Mouse (Mus musculus) liver, adult 2 months (tissue): ENCODE measurements at regions not wholly inside any gene's neighbourhood (a gene's known extent, or its start where the extent isn't known, plus 50 kb on each side); places are given as distances from the start of the nearest gene placed in this dataset.

Experiments
- DNase-seq: peaks from one replicate; pipeline ENCODE4 v3.0.0-alpha.2; 2011; ENCODE audit warnings: low read depth, low spot score; ENCODE audit errors: extremely low read depth
- H3K27ac ChIP-seq: fragments of 200-500 bp; replicated peaks from 2 replicates; pipeline ENCODE4 v1.5.1; 2012; ENCODE audit warnings: low read depth, mild to moderate bottlenecking, control low read depth, inconsistent platforms, low read length; ENCODE audit not compliant: insufficient read depth
- H3K27me3 ChIP-seq: fragments of 200-500 bp; 2 replicates; pipeline ENCODE4 v1.6.1; 2012; ENCODE audit warnings: mild to moderate bottlenecking, moderate library complexity, low read length, inconsistent platforms; ENCODE audit not compliant: control insufficient read depth, insufficient read depth
- H3K36me3 ChIP-seq: fragments of 200-500 bp; 2 replicates; pipeline ENCODE4 v1.6.1; 2012; ENCODE audit warnings: low read length, inconsistent platforms; ENCODE audit not compliant: control insufficient read depth, insufficient read depth
- H3K4me1 ChIP-seq: fragments of 200-500 bp; 2 replicates; pipeline ENCODE4 v1.6.1; 2011; ENCODE audit warnings: low read length; ENCODE audit not compliant: control insufficient read depth, insufficient read depth
- H3K4me3 ChIP-seq: fragments of 200-500 bp; 2 replicates; pipeline ENCODE4 v1.5.1; 2011; ENCODE audit warnings: low read depth, mild to moderate bottlenecking, control low read depth, low read length, moderate library complexity; ENCODE audit not compliant: insufficient read depth
- H3K79me2 ChIP-seq: fragments of 200-500 bp; 2 replicates; pipeline ENCODE4 v1.6.1; 2012; ENCODE audit warnings: inconsistent platforms, mild to moderate bottlenecking, low read length, moderate library complexity; ENCODE audit not compliant: control insufficient read depth, insufficient read depth
- H3K9ac ChIP-seq: fragments of 200-500 bp; 2 replicates; pipeline ENCODE4 v1.6.1; 2012; ENCODE audit warnings: low read depth, mild to moderate bottlenecking, control low read depth, inconsistent platforms, low read length
- CTCF ChIP-seq: fragments of 200-500 bp; IDR thresholded peaks from 2 replicates; pipeline ENCODE4 v1.5.1; 2011; ENCODE audit warnings: low read depth, low read length, control low read depth
- POLR2A ChIP-seq: fragments of 200-500 bp; IDR thresholded peaks from 2 replicates; pipeline ENCODE4 v1.6.1; 2011; ENCODE audit warnings: low read length, control low read depth; ENCODE audit not compliant: insufficient read depth; ENCODE audit errors: extremely low read depth
- WGBS: fragments of 180-500 bp; shearing (Covaris S2); methylation state at CpG from one replicate; pipeline ENCODE4 v1.1.7; 2018; 5-methylcytosine and 5-hydroxymethylcytosine counted together

DNA sequence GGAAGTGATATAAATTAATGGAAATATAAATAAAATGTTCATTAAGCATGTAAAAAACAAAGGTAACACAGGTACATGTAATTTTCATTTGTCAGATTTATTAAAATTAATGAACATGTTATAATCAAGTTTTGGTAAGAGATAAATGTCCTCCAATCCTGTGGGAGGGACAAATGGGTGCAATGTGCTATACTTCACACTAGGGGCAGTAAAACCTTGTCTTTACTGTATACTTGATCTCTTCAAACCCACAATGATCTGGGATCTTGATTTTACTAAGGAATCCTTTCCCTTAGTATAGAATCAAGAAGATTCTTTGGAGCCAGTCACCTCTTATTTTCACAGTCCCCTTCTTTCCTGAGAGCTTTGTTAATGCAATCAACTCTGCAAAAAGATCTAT, 451.1 kb upstream of the Fam98a start:
- Histone ChIP-seq H3K27me3 (no peaks in the 10 kb centered on the region), H3K36me3 (no peaks in the 10 kb centered on the region), H3K4me3 (no peak overlapping the region), H3K79me2 (no peaks in the 10 kb centered on the region), H3K9ac (no peak overlapping the region), H3K4me1 (no peaks in the 10 kb centered on the region), H3K27ac (no peak overlapping the region)
- no peak for TF ChIP-seq POLR2A
- TF ChIP-seq CTCF, result 0 out of 2 replicates have a peak, but pooled peaks have one; percentile 4
- peak; percentile 2 for DNase-seq

DNA sequence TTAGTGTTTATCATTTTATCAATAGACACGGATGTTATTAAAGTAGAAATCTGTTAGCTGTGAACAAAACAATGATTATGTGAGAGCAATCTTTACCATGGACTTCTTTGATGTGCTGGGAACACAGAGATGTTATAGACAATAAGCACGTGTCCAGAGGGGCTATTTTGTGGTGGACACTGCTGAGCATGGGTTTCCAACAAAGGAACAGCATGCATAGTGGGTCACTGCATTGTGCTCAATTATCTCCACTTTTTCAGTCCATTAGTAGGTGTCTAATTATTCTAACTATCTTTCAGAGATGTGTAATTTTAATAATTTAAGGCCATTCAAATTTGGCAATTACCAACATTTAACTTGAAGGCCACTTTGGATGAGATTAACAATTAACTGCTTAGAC, 409.6 kb upstream of the Fam98a start:
- no peak for DNase-seq
- no peaks in the 10 kb centered on the region for H3K27me3 ChIP-seq
- no peak overlapping the region for H3K9ac ChIP-seq
- TF ChIP-seq CTCF (no peak), POLR2A (no peak)
- no peaks in the 10 kb centered on the region for H3K79me2 ChIP-seq
- WGBS, result 61% methylated on average over 2 of the region's 2 CpGs
- no peak overlapping the region for H3K27ac ChIP-seq
- H3K36me3 ChIP-seq, result no peaks in the 10 kb centered on the region
- no peak overlapping the region for H3K4me3 ChIP-seq
- H3K4me1 ChIP-seq, result no peaks in the 10 kb centered on the region

DNA sequence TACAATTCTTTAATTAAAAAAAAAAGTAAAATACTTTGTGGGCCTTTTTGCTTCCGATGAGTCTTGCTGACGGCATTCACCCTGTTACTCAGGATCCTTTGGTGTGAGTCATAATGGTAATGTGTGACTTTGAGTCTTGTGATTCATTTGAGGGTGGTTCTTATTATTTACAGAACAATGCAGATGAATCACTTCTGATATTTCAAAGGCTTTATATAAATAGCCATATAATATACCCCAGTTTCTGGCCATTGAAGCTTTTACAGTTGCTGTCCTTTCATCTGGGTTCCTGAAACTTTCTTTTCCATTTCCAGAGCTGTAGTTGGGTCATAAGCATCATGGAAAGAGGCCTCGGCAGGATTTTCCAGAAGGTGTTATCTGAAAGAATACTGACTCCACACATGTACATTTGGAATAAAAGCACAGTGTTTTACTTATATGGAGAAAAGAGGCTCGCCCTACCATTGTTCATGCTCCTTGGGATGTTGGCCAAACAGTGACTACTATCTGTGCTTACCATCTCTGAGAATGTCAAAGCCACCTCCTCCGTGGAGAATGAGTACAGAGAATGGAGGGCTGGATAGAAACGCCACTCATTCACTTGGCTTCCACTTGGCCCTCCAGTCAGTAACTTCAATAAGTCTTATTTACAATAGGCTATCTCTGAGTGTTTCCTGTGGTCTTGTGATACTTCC, 385.1 kb upstream of the Fam98a start:
- Histone ChIP-seq H3K4me1 (no peaks in the 10 kb centered on the region), H3K27me3 (no peaks in the 10 kb centered on the region), H3K79me2 (no peaks in the 10 kb centered on the region), H3K36me3 (no peaks in the 10 kb centered on the region), H3K27ac (no peak overlapping the region), H3K4me3 (no peak overlapping the region), H3K9ac (no peak overlapping the region)
- TF ChIP-seq CTCF (no peak), POLR2A (no peak)
- WGBS, result 80% methylated on average over 6 of the region's 6 CpGs
- DNase-seq, result no peak

DNA sequence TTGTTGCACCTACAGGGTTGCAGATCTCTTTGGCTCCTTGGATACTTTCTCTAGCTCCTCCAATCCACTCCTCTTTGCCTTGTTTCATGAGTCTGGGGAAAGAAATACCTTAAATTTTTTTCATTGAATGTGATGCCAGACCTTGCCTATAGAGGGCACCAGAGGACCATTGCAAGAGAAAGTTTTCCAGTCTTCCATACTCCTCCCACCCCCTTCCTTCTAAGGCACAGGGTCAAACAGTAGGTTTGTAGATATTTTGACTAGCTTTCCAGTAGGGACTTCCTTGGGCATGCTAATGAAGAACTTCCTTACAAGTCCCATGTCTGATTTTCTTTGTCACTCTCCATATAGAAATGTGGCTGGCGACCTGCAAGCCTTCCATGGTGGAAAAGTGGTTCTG, 379.3 kb upstream of the Fam98a start:
- H3K9ac ChIP-seq, result no peak overlapping the region
- WGBS, result 83% methylated on average over 1 of the region's 1 CpGs
- H3K4me3 ChIP-seq, result no peak overlapping the region
- H3K36me3 ChIP-seq, result no peaks in the 10 kb centered on the region
- H3K4me1 ChIP-seq, result no peaks in the 10 kb centered on the region
- H3K79me2 ChIP-seq, result no peaks in the 10 kb centered on the region
- TF ChIP-seq POLR2A, result no peak
- peak; percentile 58 for TF ChIP-seq CTCF
- H3K27me3 ChIP-seq, result no peaks in the 10 kb centered on the region
- H3K27ac ChIP-seq, result no peak overlapping the region
- DNase-seq, result peak; percentile 19

DNA sequence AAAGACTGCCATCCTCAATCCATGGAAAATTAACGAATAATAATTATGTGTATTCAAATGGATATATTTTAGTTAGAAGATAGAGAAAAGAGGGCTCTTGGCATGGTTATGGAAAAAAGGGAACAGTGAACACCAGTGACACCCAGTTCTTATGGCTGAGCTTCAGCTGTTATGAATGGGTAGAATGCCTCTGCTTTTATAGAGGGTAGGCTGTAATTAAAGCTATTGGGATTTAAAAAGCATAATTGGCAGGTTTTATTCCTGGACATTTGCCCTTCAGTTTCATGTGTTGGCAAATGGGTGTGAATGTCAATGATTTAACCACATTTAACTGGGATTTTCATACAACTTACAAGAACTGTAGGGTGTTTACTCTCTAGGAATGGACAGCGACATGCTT, 368.5 kb upstream of the Fam98a start:
- Histone ChIP-seq H3K4me1 (no peaks in the 10 kb centered on the region), H3K27me3 (no peaks in the 10 kb centered on the region), H3K79me2 (no peaks in the 10 kb centered on the region), H3K9ac (no peak overlapping the region), H3K27ac (no peak overlapping the region), H3K36me3 (no peaks in the 10 kb centered on the region), H3K4me3 (no peak overlapping the region)
- 89% methylated on average over 2 of the region's 2 CpGs for WGBS
- TF ChIP-seq CTCF, result no peak
- TF ChIP-seq POLR2A, result no peak
- no peak for DNase-seq

DNA sequence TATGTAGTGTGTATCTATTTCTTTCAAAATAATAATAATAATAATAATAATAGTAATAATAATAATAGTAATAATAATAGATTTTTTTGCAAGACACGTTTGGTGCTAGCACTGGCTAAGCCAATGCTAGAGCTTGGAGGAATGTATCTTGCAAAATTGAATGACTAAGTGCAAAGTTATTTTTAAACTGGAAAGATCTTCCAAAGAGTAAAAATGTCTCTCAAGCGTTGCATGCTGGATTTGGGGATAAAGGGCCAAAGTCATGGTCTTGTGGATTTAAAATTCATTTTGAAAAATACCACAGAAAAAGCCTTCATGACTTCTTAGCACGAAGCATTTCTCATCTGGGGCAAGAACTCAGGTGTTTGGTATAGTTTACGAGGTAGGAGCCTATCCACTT, 365.3 kb upstream of the Fam98a start:
- Histone ChIP-seq H3K79me2 (no peaks in the 10 kb centered on the region), H3K27me3 (no peaks in the 10 kb centered on the region), H3K4me3 (no peak overlapping the region), H3K4me1 (no peaks in the 10 kb centered on the region), H3K27ac (no peak overlapping the region), H3K36me3 (no peaks in the 10 kb centered on the region), H3K9ac (no peak overlapping the region)
- DNase-seq, result no peak
- TF ChIP-seq CTCF (no peak), POLR2A (no peak)
- 71% methylated on average over 4 of the region's 4 CpGs for WGBS
